Mouse (Mus musculus): ENCODE data around the gene Smu1. TPM values are rescaled to one million over a fixed set of nuclear protein-coding genes. Genes with fewer than 3 reads are reported as not detected.

Smu1 gene
- polyA plus RNA-seq, 1 experiment from 2014 or later = 155 TPM

DNA sequence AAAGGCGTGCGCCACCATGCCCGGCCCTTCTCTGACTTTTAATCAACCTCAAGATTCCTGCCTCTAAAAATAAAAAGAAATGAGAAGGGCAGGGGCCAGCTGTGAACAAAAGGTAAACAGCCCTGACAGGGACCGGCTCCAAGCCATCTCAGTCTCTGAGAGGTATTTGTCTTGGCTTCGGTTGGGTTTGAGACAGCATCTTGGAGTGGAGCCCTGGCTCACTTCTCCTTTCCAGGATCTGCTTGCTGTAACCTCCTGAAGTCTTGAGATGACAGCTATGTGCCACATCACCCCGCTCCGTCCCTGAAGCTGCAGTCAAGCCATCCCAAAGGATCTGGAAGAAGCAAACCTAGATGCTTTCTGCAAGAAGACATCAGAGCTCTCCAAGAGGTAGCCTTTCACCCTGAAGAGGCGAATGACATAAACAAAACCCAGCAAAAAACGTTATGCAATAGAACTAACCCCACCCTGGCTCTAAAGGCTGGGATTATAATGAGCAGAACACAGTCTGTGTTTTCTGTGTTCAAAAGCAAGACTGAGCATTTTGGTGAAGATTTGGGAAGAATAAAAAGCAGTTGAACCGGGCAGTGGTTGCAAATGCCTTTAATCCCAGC is 26.9 kb upstream of the Smu1 start:
- H3K9ac ChIP-seq = no peak overlapping the region
- no peaks in the 10 kb centered on the region for H3K27me3 ChIP-seq
- no peak for ATAC-seq (ENCODE audit: low FRiP score)
- no peak overlapping the region for H3K27ac ChIP-seq
- H3K4me1 ChIP-seq = no peaks in the 10 kb centered on the region
- H3K4me2 ChIP-seq = no peak overlapping the region
- H3K9me3 ChIP-seq = no peaks in the 10 kb centered on the region
- no peaks in the 10 kb centered on the region for H3K36me3 ChIP-seq (replicated peaks)
- WGBS = 83% methylated on average over 10 of the region's 10 CpGs
- H3K4me3 ChIP-seq (replicated peaks) = no peak overlapping the region

DNA sequence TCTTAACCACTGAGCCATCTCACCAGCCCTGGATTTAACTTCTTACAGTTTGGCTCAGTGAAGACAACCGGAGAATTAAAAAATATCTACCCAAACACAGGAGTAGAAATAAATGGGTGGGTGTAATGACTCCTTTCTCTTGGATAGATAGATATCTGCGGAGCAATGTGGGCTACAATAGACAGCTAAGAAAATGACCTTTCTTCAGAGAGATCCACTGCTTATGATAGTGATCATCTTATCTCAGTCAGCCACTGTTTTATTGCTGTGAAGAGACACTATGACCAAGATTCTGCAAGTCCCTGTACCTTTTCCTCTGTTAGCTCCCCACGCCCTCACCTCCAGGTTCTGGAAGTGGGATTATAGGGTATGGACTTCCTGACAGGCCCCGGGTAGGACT is 25.3 kb upstream of the Smu1 start:
- Histone ChIP-seq H3K9me3 (no peaks in the 10 kb centered on the region), H3K27ac (no peak overlapping the region), H3K4me2 (no peak overlapping the region), H3K4me1 (no peaks in the 10 kb centered on the region), H3K9ac (no peak overlapping the region), H3K4me3 (replicated peaks) (no peak overlapping the region), H3K36me3 (replicated peaks) (no peaks in the 10 kb centered on the region), H3K27me3 (no peaks in the 10 kb centered on the region)
- no peak for ATAC-seq (ENCODE audit: low FRiP score)
- WGBS = 95% methylated on average over 4 of the region's 4 CpGs

DNA sequence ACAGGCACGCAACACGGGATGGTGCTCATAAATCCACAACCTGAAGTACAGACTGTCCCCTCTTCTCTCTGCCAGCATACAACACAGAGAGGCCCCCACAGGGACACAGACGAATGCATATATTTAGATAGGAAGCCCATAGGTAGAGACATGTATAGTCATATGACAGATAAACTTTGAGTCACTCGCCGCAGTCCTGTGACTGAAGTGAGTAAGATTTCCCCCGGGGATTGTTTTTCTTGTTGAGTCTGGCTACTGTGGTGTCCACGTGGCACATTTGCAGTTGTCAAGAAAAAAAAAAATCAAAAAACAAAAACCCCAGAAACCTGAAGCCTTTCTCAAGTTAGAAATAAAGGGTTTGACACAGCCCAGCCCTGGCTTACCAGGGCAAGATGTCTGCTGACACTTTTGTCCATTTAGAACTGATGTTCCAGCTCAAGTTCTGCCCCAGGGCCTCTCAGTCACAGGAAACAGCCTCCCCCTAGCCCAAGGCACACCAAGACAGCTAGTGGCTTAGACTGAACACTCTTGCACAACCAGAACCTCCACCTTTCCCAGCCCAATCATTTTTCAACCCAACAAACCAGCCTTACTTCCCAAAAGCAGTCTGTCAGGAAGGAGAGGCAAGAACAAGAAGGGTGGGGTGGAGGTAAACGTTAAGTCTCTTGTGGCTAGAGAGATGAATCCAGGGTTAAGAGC is 24.2 kb upstream of the Smu1 start:
- H3K9me3 ChIP-seq = no peaks in the 10 kb centered on the region
- H3K4me2 ChIP-seq = no peak overlapping the region
- ATAC-seq (ENCODE audit: low FRiP score) = no peak
- H3K4me1 ChIP-seq = no peaks in the 10 kb centered on the region
- 79% methylated on average over 8 of the region's 8 CpGs for WGBS
- no peaks in the 10 kb centered on the region for H3K36me3 ChIP-seq (replicated peaks)
- H3K27me3 ChIP-seq = no peaks in the 10 kb centered on the region
- no peak overlapping the region for H3K4me3 ChIP-seq (replicated peaks)
- H3K27ac ChIP-seq = no peak overlapping the region
- H3K9ac ChIP-seq = no peak overlapping the region

DNA sequence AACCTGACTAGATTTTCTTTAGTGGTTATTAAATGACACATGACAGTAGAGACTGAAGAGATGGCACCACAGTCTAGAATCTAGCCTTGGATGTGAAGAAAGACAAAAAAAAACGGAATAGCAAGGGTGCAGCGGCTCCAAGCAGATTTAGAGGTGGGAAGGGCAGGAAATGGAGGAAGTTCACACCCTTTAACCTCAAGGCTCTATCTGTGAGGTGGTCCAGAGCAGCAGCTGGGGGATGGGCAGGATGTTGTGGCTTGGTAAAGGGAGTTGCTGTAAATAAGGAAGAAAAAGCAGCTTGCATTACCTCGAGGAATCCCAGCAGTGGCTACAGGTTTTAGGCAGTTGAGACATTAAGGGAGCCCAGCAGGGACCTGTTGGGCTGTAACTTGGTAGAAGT is 23.4 kb upstream of the Smu1 start:
- 49% methylated on average over 3 of the region's 3 CpGs for WGBS
- ATAC-seq (ENCODE audit: low FRiP score) = no peak

DNA sequence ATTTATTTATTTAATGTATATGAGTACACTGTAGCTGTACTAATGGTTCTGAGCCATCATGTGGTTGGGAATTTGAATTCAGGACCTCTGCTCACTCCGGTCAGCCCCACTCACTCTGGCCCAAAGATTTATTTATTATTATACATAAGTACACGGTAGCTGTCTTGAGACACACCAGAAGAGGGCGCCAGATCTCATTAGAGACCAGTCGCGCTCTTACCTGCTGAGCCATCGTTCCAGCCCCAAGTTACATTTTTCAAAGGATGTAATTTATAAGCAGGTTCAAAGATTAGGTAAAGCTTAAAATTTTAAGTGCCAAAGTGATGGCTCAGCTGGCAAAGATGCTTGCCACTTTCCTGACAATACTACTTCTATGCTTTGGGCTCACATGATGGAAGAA is 20.9 kb upstream of the Smu1 start:
- Histone ChIP-seq H3K9me3 (no peaks in the 10 kb centered on the region), H3K36me3 (replicated peaks) (no peaks in the 10 kb centered on the region), H3K4me1 (peaks cover 11% of the 10 kb centered on the region), H3K9ac (no peak overlapping the region), H3K4me3 (replicated peaks) (no peak overlapping the region), H3K4me2 (no peak overlapping the region), H3K27me3 (peaks cover 4% of the 10 kb centered on the region; the same call in 1 of the 2 replicates), H3K27ac (no peak overlapping the region)
- WGBS = 86% methylated on average over 6 of the region's 6 CpGs
- no peak for ATAC-seq (ENCODE audit: low FRiP score)

More for the DNA sequence above, 23.4 kb upstream of the Smu1 start:
- Histone ChIP-seq H3K36me3 (replicated peaks) (no peaks in the 10 kb centered on the region), H3K9me3 (no peaks in the 10 kb centered on the region), H3K27me3 (peaks cover 3% of the 10 kb centered on the region; the same call in 1 of the 2 replicates), H3K4me2 (no peak overlapping the region), H3K4me3 (replicated peaks) (no peak overlapping the region), H3K4me1 (no peaks in the 10 kb centered on the region), H3K9ac (no peak overlapping the region), H3K27ac (no peak overlapping the region)

DNA sequence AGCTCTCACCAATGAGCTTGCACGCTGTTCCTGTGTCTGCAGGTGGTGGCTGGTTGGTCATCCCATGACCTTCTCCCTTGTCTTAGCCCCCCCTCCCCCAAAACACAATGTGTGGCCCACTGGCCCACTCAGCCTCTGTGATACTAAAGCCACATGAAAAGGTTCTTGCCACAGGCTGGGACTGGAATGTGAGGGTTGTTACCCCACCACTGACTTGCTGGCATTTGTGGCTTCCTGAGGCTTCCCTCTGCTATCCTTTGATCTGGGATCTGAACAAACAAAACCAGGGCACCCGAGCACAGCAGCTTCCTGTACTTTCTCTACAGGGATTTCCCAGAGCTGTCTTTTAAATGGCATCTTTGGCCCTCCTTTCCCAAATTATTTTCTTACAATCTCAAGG is 19.4 kb upstream of the Smu1 start:
- no peak for ATAC-seq (ENCODE audit: low FRiP score)
- H3K27ac ChIP-seq = no peak overlapping the region

DNA sequence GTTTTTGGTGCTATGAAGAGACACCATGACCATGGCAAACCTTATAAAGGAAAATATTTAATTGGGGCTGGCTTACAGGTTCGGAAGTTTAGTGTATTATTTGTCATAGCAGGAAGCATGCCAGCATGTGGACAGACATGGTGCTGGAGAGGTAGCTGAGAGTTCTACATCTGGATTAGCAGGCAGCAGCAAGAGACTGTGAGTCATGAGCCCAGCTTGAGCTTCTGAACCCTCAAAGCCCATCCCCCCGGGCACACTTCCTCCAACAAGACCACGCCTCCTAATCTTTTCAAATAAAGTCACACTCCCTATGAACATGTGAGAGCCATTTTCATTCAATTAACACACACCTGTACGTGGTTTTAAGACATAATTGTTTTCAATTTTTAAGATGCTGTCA is 18.7 kb upstream of the Smu1 start:
- 83% methylated on average over 4 of the region's 4 CpGs for WGBS
- Histone ChIP-seq H3K36me3 (replicated peaks) (no peaks in the 10 kb centered on the region), H3K9ac (no peak overlapping the region), H3K9me3 (no peaks in the 10 kb centered on the region), H3K4me2 (no peak overlapping the region), H3K27ac (no peak overlapping the region), H3K4me3 (replicated peaks) (no peak overlapping the region), H3K4me1 (peaks cover 11% of the 10 kb centered on the region), H3K27me3 (peaks cover 4% of the 10 kb centered on the region; the same call in 1 of the 2 replicates)
- ATAC-seq (ENCODE audit: low FRiP score) = no peak

More for the DNA sequence above, 19.4 kb upstream of the Smu1 start:
- Histone ChIP-seq H3K4me2 (no peak overlapping the region), H3K4me3 (replicated peaks) (no peak overlapping the region), H3K9ac (no peak overlapping the region), H3K27me3 (peaks cover 4% of the 10 kb centered on the region; the same call in 1 of the 2 replicates), H3K4me1 (peaks cover 11% of the 10 kb centered on the region), H3K9me3 (no peaks in the 10 kb centered on the region), H3K36me3 (replicated peaks) (no peaks in the 10 kb centered on the region)
- WGBS = 45% methylated on average over 2 of the region's 2 CpGs

DNA sequence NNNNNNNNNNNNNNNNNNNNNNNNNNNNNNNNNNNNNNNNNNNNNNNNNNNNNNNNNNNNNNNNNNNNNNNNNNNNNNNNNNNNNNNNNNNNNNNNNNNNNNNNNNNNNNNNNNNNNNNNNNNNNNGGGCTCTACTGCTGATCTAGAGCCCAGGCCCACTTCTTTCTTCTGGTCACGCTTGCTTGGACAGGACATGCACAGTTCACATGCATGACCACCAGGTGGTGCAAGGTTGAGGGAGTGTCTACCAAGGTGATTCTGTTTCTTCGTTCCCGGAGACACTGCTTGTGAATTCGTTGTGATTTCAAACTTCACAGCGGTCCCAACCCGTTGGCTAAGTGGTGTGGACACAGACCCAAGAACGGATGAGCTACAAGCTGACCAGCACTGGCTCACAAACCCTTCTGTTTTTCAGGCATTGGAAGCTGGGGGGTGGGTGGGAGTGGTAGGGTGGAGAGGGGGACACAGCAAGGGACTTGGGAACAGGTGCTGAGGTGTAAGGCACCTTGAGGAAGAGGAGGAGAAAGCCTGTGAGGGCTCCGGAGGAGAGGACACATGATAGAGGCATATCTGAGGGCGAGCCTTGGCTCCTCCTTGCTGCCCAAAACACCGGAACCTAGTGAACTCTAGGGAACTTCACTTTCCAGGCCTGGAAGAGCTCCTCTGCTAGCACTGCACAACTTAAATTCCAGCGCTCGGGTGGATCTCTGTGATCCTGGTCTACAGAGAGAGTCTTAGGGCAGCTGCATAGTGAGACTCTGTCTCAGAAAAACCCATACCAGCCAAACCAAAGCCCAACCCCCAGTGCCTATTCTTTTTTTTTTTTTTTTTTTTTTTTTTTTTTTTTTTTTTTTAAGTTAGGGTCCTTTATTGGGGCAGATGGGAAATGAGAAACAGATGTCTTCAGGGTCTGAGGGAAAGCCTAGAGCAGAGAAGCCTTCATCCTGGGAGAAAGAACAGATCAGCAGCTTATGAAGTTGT is 16.8 kb upstream of the Smu1 start:
- Histone ChIP-seq H3K36me3 (replicated peaks) (no peaks in the 10 kb centered on the region), H3K27ac (no peak overlapping the region), H3K9me3 (no peaks in the 10 kb centered on the region), H3K4me3 (replicated peaks) (no peak overlapping the region), H3K9ac (no peak overlapping the region), H3K27me3 (peaks cover 4% of the 10 kb centered on the region; the same call in 1 of the 2 replicates), H3K4me2 (peak overlapping the region; percentile 31), H3K4me1 (peaks cover 11% of the 10 kb centered on the region)
- WGBS = 29% methylated on average over 12 of the region's 12 CpGs
- peak; percentile 37; the same call in 1 of the 2 replicates for ATAC-seq (ENCODE audit: low FRiP score)

DNA sequence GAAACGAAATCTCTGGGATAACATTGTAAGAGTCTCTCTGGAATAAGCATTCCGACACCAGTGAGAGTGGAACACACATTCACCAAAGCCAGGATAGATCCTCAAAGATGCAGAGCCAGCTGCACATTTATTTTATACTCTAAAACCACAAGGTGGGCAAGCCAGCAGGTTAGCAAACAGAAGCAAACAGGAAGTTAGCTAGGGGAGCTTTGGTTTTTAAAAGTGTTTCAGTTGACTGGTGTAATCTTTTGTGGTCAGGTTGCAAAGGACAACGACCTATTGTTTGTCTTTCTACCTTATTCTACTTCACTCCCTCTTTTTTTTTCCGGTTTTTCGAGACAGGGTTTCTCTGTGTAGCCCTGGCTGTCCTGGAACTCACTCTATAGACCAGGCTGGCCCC is 2.2 kb upstream of the Smu1 start:
- ATAC-seq (ENCODE audit: low FRiP score) = no peak
- no peak overlapping the region for H3K4me3 ChIP-seq (replicated peaks)
- no peak overlapping the region for H3K9ac ChIP-seq
- no peak overlapping the region for H3K27ac ChIP-seq
- 65% methylated on average over 5 of the region's 5 CpGs for WGBS
- no peak overlapping the region for H3K4me2 ChIP-seq
- H3K36me3 ChIP-seq (replicated peaks) = peaks cover 10% of the 10 kb centered on the region
- peaks cover 22% of the 10 kb centered on the region for H3K27me3 ChIP-seq
- H3K4me1 ChIP-seq = peaks cover 6% of the 10 kb centered on the region
- H3K9me3 ChIP-seq = no peaks in the 10 kb centered on the region

DNA sequence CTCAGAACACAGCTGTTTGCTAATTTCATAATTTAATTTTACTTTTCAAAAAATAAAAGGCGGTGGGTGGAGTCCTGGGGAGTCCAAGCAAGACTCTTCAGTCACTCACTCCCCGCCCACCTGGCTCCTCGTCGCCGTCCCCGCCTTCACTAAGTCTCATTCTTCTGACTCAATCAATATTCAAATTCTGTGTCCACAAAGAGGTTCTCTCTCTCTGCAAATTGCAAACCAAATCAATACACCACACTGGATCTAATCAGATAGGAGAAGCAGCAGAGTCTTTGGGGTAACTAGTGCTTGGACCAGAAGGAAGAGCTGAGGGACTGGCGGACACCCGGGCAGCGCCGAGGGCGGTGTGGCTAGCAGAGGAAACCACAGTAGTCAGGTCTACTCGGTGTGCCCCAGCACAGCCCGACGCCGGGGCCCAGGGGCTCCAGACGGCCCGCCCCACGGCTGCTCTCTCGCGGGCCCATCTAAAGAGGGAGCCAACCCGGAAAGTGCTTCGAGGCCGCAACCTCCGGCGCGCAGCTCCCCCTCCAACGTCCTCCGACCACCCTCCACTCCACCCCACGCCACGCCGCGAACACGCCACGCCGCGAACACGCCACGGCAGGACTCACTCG is 455 bp downstream of the Smu1 start:
- Histone ChIP-seq H3K36me3 (replicated peaks) (peaks cover 35% of the 10 kb centered on the region), H3K9me3 (no peaks in the 10 kb centered on the region), H3K9ac (peak overlapping the region; percentile 86), H3K4me1 (peaks cover 6% of the 10 kb centered on the region), H3K4me3 (replicated peaks) (peak overlapping the region; percentile 97), H3K27me3 (peaks cover 17% of the 10 kb centered on the region), H3K27ac (peak overlapping the region; percentile 46; the same call in 1 of the 2 replicates), H3K4me2 (peak overlapping the region; percentile 79)
- WGBS = 1% methylated on average over 31 of the region's 39 CpGs
- ATAC-seq (ENCODE audit: low FRiP score) = peak; percentile 74

DNA sequence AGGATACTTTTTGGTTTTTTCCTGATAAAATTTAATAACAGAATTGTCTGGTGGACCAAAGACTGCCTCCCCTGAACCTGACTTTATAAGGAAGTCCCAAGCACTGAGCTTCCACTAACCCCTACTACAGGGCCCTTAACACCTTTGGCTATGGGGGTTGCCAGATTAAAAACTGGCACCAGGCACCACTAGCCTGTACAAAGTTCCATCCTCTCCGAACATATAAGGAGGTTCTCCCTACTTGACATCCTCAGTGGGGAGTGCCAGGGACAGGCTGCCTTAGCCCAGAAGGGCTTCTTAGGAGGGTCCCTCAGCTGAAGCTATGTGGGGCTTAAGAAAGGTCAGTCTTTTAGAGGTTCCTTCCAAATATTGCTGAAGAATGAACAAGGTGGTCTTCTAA is 22.4 kb downstream of the Smu1 start:
- Histone ChIP-seq H3K9ac (no peak overlapping the region), H3K36me3 (replicated peaks) (peaks cover 76% of the 10 kb centered on the region), H3K4me3 (replicated peaks) (no peak overlapping the region), H3K27ac (no peak overlapping the region), H3K9me3 (no peaks in the 10 kb centered on the region), H3K4me1 (no peaks in the 10 kb centered on the region), H3K27me3 (no peaks in the 10 kb centered on the region), H3K4me2 (no peak overlapping the region)
- 70% methylated on average over 1 of the region's 1 CpGs for WGBS
- ATAC-seq (ENCODE audit: low FRiP score) = no peak

DNA sequence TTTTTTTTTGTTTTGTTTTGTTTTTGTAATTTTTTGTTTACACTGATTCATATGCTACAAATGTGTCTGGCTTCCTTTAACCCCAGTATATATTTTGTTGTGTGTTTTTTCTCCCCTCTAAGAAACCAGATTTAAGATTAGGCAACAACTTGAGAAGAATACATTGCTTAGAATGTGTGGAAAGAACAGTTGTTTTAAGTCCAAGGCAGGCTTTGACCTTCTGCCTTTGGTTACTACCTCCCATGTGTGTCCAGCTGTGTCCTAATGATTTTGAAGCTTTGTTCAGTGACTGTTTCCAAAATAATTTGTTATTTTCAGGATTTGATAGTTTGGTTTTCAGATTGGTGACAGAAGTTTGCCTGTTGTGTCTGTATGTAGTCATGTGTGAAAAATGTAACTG is 26.5 kb downstream of the Smu1 start:
- no peak overlapping the region for H3K27ac ChIP-seq
- no peaks in the 10 kb centered on the region for H3K27me3 ChIP-seq
- H3K4me1 ChIP-seq = peaks cover 8% of the 10 kb centered on the region
- no peak for ATAC-seq (ENCODE audit: low FRiP score)
- no peak overlapping the region for H3K4me2 ChIP-seq
- H3K4me3 ChIP-seq (replicated peaks) = no peak overlapping the region
- no peaks in the 10 kb centered on the region for H3K9me3 ChIP-seq
- no peak overlapping the region for H3K9ac ChIP-seq
- peaks cover 85% of the 10 kb centered on the region for H3K36me3 ChIP-seq (replicated peaks)

Measured in forebrain, embryonic 12.5 days (tissue).